Mouse (Mus musculus): ENCODE measurements around the gene Ggta1. TPM values are rescaled to one million over a fixed set of nuclear protein-coding genes. Genes with fewer than 3 reads are reported as not detected.

Ggta1 gene
- polyA plus RNA-seq, 1 experiment = 1.9 TPM

- no peak overlapping the region for H3K4me3 ChIP-seq (replicated peaks)
- no peaks in the 10 kb centered on the region for H3K9me3 ChIP-seq
- H3K27me3 ChIP-seq (replicated peaks) = no peaks in the 10 kb centered on the region
- peaks cover 52% of the 10 kb centered on the region for H3K4me1 ChIP-seq
- no peak for TF ChIP-seq GATA1 (IDR thresholded peaks at IDR 0.05; ENCODE audit: borderline replicate concordance, low read length)
- no peak for TF ChIP-seq FLI1 (IDR thresholded peaks at IDR 0.05; ENCODE audit: low read length)
- peaks cover 90% of the 10 kb centered on the region for H3K36me3 ChIP-seq (replicated peaks; ENCODE audit: low read length)
Observed at GRCm38 (mm10) chr2:35430806-35431205, 32.2 kb downstream of the Ggta1 start.

- Histone ChIP-seq H3K27me3 (replicated peaks) (no peaks in the 10 kb centered on the region), H3K4me1 (peaks cover 52% of the 10 kb centered on the region), H3K36me3 (replicated peaks; ENCODE audit: low read length) (peaks cover 92% of the 10 kb centered on the region), H3K9me3 (no peaks in the 10 kb centered on the region), H3K4me3 (replicated peaks) (no peak overlapping the region)
- TF ChIP-seq GATA1 (IDR thresholded peaks at IDR 0.05; ENCODE audit: borderline replicate concordance, low read length) = no peak
- TF ChIP-seq FLI1 (IDR thresholded peaks at IDR 0.05; ENCODE audit: low read length) = no peak
Observed at GRCm38 (mm10) chr2:35428615-35429300, 34.3 kb downstream of the Ggta1 start.

- no peak for TF ChIP-seq GATA1 (IDR thresholded peaks at IDR 0.05; ENCODE audit: borderline replicate concordance, low read length)
- Histone ChIP-seq H3K36me3 (replicated peaks; ENCODE audit: low read length) (peaks cover 92% of the 10 kb centered on the region), H3K4me3 (replicated peaks) (no peak overlapping the region), H3K27me3 (replicated peaks) (no peaks in the 10 kb centered on the region), H3K4me1 (peaks cover 50% of the 10 kb centered on the region), H3K9me3 (no peaks in the 10 kb centered on the region)
Observed at GRCm38 (mm10) chr2:35427559-35427958, 35.5 kb downstream of the Ggta1 start.

GRCm38 (mm10) chr2:35423711-35424339 is 39.2 kb downstream of the Ggta1 start:
- Histone ChIP-seq H3K4me1 (peaks cover 71% of the 10 kb centered on the region), H3K4me3 (replicated peaks) (no peak overlapping the region), H3K36me3 (replicated peaks; ENCODE audit: low read length) (peaks cover 96% of the 10 kb centered on the region), H3K27me3 (replicated peaks) (no peaks in the 10 kb centered on the region), H3K9me3 (peaks cover 11% of the 10 kb centered on the region; the same call in 1 of the 2 replicates)
- TF ChIP-seq FLI1 (IDR thresholded peaks at IDR 0.05; ENCODE audit: low read length) (no peak), GATA1 (IDR thresholded peaks at IDR 0.05; ENCODE audit: borderline replicate concordance, low read length) (no peak)

GRCm38 (mm10) chr2:35422384-35422783 is 40.6 kb downstream of the Ggta1 start:
- peaks cover 78% of the 10 kb centered on the region for H3K4me1 ChIP-seq
- TF ChIP-seq GATA1 (IDR thresholded peaks at IDR 0.05; ENCODE audit: borderline replicate concordance, low read length) = no peak
- TF ChIP-seq FLI1 (IDR thresholded peaks at IDR 0.05; ENCODE audit: low read length) = no peak
- H3K27me3 ChIP-seq (replicated peaks) = no peaks in the 10 kb centered on the region
- peaks cover 11% of the 10 kb centered on the region; the same call in 1 of the 2 replicates for H3K9me3 ChIP-seq
- peaks cover 96% of the 10 kb centered on the region for H3K36me3 ChIP-seq (replicated peaks; ENCODE audit: low read length)
- H3K4me3 ChIP-seq (replicated peaks) = no peak overlapping the region

- Histone ChIP-seq H3K4me1 (peaks cover 95% of the 10 kb centered on the region), H3K9me3 (peaks cover 11% of the 10 kb centered on the region; the same call in 1 of the 2 replicates), H3K4me3 (replicated peaks) (no peak overlapping the region), H3K27me3 (replicated peaks) (no peaks in the 10 kb centered on the region), H3K36me3 (replicated peaks; ENCODE audit: low read length) (peaks cover 100% of the 10 kb centered on the region)
- no peak for TF ChIP-seq GATA1 (IDR thresholded peaks at IDR 0.05; ENCODE audit: borderline replicate concordance, low read length)
- no peak for TF ChIP-seq FLI1 (IDR thresholded peaks at IDR 0.05; ENCODE audit: low read length)
Observed at GRCm38 (mm10) chr2:35420681-35421080, 42.4 kb downstream of the Ggta1 start.

GRCm38 (mm10) chr2:35419671-35420070 is 43.4 kb downstream of the Ggta1 start:
- peaks cover 92% of the 10 kb centered on the region for H3K4me1 ChIP-seq
- peaks cover 99% of the 10 kb centered on the region for H3K36me3 ChIP-seq (replicated peaks; ENCODE audit: low read length)
- H3K9me3 ChIP-seq = peaks cover 11% of the 10 kb centered on the region; the same call in 1 of the 2 replicates
- no peak overlapping the region for H3K4me3 ChIP-seq (replicated peaks)
- TF ChIP-seq GATA1 (IDR thresholded peaks at IDR 0.05; ENCODE audit: borderline replicate concordance, low read length) (no peak), FLI1 (IDR thresholded peaks at IDR 0.05; ENCODE audit: low read length) (no peak)
- H3K27me3 ChIP-seq (replicated peaks) = no peaks in the 10 kb centered on the region

- no peak overlapping the region for H3K4me3 ChIP-seq (replicated peaks)
- no peaks in the 10 kb centered on the region for H3K27me3 ChIP-seq (replicated peaks)
- H3K36me3 ChIP-seq (replicated peaks; ENCODE audit: low read length) = peaks cover 99% of the 10 kb centered on the region
- TF ChIP-seq GATA1 (IDR thresholded peaks at IDR 0.05; ENCODE audit: borderline replicate concordance, low read length) = no peak
- no peak for TF ChIP-seq FLI1 (IDR thresholded peaks at IDR 0.05; ENCODE audit: low read length)
- peaks cover 11% of the 10 kb centered on the region; the same call in 1 of the 2 replicates for H3K9me3 ChIP-seq
- H3K4me1 ChIP-seq = peaks cover 93% of the 10 kb centered on the region
Observed at GRCm38 (mm10) chr2:35419243-35419642, 43.8 kb downstream of the Ggta1 start.

GRCm38 (mm10) chr2:35417231-35417630 is 45.8 kb downstream of the Ggta1 start:
- H3K4me3 ChIP-seq (replicated peaks) = peak overlapping the region; percentile 66
- peaks cover 94% of the 10 kb centered on the region for H3K4me1 ChIP-seq
- H3K36me3 ChIP-seq (replicated peaks; ENCODE audit: low read length) = peaks cover 99% of the 10 kb centered on the region
- no peaks in the 10 kb centered on the region for H3K27me3 ChIP-seq (replicated peaks)
- H3K9me3 ChIP-seq = peaks cover 11% of the 10 kb centered on the region; the same call in 1 of the 2 replicates
- TF ChIP-seq FLI1 (IDR thresholded peaks at IDR 0.05; ENCODE audit: low read length) = no peak
- TF ChIP-seq GATA1 (IDR thresholded peaks at IDR 0.05; ENCODE audit: borderline replicate concordance, low read length) = 0 out of 3 replicates have a peak, but pooled peaks have one; percentile 30

GRCm38 (mm10) chr2:35416473-35416872 is 46.6 kb downstream of the Ggta1 start:
- Histone ChIP-seq H3K36me3 (replicated peaks; ENCODE audit: low read length) (peaks cover 99% of the 10 kb centered on the region), H3K4me1 (peaks cover 93% of the 10 kb centered on the region)

More at GRCm38 (mm10) chr2:35416473-35416872, 46.6 kb downstream of the Ggta1 start:
- Histone ChIP-seq H3K9me3 (peaks cover 11% of the 10 kb centered on the region; the same call in 1 of the 2 replicates), H3K27me3 (replicated peaks) (no peaks in the 10 kb centered on the region), H3K4me3 (replicated peaks) (no peak overlapping the region)
- TF ChIP-seq FLI1 (IDR thresholded peaks at IDR 0.05; ENCODE audit: low read length) (no peak), GATA1 (IDR thresholded peaks at IDR 0.05; ENCODE audit: borderline replicate concordance, low read length) (no peak)

All from megakaryocyte, embryonic 14.5 days (primary cell).